Mouse (Mus musculus): Measurements from ENCODE around the gene Pld5.

Pld5 gene

DNA sequence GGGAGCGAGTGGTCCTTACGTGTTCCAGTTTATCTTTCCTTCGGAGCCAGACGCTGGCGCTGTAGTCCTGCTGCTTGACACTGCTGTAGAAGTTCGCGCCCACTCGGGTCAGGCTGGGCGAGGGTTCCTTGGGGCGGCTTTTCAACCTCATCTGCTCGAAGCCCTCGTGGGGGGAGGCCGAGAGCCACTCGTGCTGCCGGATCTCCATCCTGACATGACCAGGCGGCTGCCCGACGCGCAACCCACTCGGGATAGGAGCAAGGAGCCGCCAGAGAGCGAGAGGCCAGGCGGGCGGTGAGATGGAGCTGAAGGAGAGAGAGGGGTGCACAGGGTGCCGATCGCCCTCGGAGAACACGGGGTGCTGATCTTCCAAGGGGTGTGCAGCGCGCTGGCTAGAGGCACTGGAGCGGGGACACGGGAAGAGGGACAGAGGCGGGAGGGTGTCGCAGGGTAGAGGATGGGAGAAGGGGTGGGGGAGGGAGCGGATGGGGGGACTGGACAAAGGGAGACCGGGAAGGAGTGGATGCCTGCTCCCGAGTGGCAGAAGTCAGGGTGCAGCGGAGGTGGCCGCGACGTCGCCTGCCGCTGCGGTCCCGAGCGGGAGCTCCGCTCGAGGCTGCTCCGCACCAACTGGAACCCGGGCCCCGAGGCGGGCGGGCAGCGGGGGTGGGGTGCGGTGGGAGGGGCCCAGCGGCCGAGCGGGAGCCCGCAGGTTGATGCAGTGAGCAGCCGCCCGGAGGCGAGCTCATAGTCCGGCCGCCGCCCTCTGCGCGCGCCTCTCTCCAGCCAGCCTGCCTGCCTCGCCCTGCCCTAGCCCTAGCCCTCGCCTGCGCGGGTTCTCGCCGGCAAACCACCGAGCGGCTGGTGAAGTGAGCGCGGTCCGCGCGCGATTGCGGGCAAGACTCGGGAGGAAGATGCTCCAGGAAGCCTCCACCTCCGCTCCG is at the start of gene Pld5:
Pld5 (minus strand) TSS at position 646 of the 944 bp plus-strand sequence.
- in situ Hi-C loops (cut with MboI, MseI) = no loop called here

DNA sequence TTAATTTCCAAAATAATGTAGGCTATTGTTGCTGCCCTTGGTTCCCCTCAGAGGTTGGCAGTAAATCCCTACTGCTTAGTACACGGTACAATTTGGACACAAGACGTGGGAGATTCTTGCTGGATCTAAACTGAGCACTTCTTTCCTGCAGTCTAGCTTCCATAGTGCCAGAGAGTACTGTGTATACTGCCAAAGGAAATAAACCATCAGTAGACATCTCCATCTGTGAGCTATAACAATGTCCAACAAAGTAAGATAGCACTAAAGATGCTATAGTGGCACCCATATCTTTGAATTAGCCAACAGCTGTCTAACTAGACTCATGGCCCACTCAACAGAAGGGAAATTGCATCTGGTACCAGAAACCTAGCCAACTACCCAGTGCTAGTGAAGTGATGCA is 40.0 kb upstream of the Pld5 start:
- in situ Hi-C loops (cut with MboI, MseI) = no loop called here

- in situ Hi-C loops (cut with MboI, MseI) = no loop called here
Observed at GRCm38 (mm10) chr1:176310174-176310573, 35.1 kb upstream of the Pld5 start.

DNA sequence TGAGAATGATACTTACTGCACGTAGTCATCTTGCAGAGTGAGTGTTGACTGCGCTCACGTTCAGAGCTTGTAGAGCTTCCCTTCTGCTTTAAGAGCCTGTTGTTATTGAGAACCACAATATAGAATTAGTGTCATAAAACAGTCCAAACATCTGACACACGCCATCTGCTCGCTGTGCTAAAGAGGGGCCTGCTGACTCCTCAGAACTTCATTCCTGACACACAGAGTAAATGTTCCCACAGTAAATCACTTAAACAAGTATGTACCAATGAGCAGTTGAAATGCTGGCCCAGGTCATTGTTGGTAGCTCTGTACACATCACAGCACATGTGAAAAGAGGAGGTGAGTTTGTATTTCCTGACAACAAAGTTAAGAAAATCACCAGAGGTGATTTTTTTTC is 14.3 kb upstream of the Pld5 start:
- in situ Hi-C loops (cut with MboI, MseI) = no loop called here

DNA sequence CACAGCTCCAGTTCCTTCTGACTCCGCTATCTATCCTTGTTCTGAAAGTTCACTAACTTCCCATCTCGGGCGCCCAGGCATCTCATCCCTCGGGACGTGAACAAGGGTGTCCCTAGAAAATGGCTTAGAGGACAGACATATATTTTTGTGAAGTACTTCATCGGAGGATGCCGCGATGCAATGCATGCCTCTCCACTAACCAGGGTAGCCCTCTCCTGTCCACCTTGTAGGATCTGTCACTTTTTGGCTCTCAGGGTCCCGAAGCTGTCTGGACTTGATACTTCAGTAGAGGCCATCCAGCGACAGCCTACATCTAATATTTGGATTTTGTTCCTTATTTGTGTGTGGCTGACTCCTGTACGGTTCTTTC is 484 bp upstream of the Pld5 start:
- in situ Hi-C loops (cut with MboI, MseI) = no loop called here

DNA sequence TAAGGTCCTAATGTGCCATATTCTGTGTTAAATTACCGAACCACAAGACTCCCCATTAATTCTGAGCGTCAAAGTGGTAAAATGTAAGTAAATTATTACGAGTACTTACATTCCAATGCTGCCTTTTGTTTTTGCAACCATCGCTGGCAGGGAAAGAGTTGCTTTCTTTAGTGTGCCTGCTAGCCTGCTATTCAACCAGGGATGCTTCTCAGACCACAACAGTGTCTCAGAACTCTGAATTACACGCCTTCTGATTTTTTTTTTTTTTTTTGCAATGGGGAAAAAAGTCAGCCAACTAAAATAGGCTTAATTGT is 26.4 kb downstream of the Pld5 start:
- in situ Hi-C loops (cut with MboI, MseI) = no loop called here

DNA sequence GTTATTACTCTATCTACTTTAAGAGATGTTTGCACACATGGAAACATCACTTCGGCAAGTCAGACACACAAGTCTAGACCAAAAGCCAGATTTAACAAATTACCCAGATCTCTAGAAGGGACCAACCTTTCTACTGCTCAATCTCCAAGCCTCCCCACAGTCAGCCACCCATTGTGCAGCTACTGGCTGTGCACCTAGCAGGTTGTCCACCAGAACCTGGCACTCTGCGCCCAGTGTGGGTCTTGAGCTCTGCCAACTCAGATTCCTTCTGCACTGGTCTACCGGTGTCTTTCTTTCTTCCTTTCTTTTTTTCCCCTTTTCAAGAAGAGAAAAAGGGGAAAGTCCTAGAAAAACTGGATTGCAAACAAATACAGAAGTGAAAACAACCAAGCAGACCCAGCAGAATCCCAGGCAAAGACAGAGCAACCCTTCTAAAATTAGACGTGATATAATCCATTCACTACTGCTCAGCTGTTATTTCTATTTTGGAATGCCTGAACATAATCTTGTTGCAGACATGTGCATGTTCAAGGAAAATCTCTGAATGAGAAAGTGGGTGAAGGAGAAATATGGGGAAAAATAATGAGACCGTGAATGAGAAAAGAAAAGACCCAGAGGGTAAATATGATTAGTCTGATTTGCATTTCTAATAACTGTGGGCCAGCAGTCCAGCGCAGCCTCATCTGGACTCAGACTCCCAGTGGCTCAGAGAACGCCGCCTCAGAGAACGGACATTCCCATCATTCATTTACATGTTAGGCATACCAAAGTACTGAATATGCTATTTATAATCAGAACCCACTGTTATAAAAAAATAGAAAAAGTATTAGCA is 27.0 kb downstream of the Pld5 start:
- in situ Hi-C loops (cut with MboI, MseI) = no loop called here

DNA sequence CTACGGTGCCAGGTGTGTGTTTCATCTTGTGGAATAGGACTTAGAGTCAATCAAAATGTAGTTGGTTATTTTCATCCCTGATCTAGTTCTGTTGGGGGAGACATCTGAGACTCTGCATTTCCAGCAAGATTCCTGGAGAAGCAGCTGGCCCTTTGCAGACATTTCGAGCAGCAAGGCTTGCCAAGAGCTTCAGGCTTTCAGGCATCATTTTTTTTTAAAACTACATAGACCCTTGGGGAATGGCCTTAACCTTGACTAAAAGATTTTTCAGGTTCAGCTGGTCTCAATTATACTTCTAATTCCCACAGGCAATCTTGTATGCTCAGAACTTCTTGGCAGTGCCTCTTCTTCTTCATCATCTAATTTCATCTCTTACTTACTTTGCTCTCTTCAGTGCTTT is 35.9 kb downstream of the Pld5 start:
- in situ Hi-C loops (cut with MboI, MseI) = no loop called here

DNA sequence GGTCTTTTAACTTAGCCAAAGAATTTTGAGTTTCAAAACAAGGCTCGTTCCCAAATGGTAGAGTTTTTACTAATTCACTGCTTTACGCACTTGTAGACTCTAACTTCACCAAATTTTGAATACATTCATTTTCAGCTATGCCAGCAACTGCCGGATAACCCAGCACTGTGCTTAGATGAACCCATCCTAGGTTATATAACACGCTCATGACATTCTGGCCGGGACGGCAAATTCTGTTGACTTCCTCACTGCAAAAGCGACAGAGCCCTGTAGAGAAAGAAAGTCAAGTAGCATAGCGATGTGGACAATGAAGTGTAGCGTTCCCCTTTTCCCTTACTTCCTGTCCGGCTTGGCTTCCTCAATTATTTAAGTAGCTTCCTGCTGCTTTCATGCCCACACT is 51.3 kb downstream of the Pld5 start:
- in situ Hi-C loops (cut with MboI, MseI) = no loop called here

DNA sequence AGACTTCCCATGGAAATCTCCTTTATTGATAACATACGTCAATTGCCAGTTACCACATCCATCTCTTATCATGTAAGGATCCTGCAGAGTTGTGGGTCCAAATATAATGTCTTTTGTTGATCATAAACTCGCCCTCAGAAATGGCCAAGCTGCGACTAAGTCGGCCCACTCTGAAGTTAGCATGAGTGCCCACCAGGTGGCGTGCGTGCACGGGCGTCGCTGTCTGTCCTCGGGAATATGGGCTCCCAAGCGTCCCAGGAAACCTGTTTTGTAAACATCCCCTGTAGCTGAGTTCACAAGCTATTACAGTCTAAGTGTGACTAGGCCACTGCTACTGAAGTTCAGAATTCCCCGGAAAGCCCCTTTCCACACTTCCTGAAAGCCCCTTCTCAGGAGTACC is 51.9 kb downstream of the Pld5 start:
- in situ Hi-C loops (cut with MboI, MseI) = no loop called here

DNA sequence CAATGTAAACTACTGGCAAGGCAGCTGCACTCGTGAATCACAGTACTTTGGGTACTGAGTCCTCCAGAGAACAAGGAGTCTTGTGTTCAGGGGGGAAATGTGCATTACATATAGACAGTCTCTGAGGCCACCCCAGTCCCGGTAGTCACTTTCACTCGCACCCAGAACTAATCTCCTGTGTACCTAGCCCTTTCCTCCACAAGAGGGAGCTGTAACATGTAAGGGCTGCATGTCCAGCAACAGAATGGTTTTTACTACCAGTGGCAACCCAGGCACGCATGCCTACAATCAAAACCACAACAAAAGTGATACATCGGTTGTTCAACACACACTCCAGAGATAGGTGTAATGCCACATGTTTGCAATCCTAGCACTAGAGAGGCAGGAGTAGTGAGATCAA is 56.9 kb downstream of the Pld5 start:
- in situ Hi-C loops (cut with MboI, MseI) = loop anchor here (10.0 kb wide), 1 partner anchor 647 kb away; no protein-coding TSS in a partner anchor

- in situ Hi-C loops (cut with MboI, MseI) = loop anchor here (10.0 kb wide), 1 partner anchor 651 kb away; no protein-coding TSS in a partner anchor
Observed at GRCm38 (mm10) chr1:176213645-176214221, 61.4 kb downstream of the Pld5 start.

DNA sequence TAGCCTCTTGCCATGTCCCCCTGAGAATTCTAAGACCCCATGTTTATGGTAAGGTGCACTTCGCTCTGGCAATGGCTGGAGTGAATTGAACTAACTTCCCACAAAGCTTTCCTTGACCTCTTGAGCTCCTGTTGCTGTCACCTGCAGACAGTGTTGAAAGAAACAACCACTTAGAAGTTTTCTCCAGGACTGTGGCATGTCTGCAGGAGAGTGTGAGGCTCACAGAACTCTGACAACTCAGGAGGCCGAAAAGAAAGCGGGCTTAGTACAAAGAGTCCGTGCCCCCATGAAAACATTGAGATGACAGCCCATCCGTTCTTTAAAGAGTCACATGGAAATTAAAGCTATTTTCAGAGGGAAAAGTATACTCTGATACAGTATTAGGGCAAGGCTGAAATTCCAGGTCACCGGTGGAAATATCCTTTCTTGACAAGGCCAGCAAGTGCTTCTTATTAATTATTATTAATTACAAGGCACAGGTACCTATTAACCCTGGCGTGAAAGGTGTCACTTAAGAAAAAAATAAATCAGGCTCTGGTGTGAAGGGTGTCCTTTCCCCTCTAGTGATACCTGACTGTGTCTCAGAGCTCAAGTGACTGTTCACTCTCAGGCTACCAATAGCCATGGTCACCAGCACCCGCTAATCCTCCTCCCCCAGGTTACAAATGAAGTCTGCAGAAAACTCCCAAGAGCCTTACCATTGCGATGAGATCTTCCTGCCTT is 62.0 kb downstream of the Pld5 start:
- in situ Hi-C loops (cut with MboI, MseI) = loop anchor here (10.0 kb wide), 1 partner anchor 652 kb away; no protein-coding TSS in a partner anchor

- in situ Hi-C loops (cut with MboI, MseI) = loop anchor here (10.0 kb wide), 1 partner anchor 654 kb away; no protein-coding TSS in a partner anchor
Observed at GRCm38 (mm10) chr1:176210803-176211202, 64.3 kb downstream of the Pld5 start.

DNA sequence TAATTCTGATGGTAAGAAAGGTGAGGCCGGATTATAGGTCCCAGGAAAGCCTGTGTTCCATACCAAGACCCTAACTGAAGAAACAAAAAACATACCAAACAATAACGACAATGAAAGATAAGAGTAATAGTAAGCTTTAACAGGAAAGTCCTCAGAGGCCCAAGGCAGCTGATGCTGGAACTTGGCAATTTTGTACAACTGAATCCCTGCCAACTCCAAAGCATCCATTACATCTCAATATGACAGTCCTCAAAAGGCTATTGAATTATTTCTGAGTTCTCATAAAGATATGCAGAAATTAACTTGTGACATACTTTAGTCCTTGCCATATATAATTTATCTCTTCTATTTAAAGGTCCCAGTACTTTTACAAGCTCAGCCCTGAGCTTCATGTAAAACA is 67.1 kb downstream of the Pld5 start:
- in situ Hi-C loops (cut with MboI, MseI) = no loop called here

DNA sequence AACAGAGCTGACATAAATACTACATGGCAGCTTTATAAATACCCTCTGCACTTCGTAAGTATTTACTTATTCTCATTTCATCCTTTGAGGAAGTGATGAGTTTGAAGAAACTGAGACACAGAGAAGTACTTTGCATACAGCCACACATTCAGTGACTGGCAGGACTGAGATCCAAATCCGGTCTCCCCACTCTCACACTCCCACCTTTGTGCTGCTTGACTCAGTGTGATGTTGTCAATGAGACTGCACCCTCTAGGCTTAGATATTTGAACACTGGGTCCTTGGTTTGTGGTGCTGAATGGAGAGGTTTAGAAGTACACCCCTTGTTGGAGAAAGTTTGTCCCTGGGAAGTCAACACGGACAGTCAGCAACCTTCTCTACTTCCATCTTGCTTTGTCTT is 72.8 kb downstream of the Pld5 start:
- in situ Hi-C loops (cut with MboI, MseI) = no loop called here

DNA sequence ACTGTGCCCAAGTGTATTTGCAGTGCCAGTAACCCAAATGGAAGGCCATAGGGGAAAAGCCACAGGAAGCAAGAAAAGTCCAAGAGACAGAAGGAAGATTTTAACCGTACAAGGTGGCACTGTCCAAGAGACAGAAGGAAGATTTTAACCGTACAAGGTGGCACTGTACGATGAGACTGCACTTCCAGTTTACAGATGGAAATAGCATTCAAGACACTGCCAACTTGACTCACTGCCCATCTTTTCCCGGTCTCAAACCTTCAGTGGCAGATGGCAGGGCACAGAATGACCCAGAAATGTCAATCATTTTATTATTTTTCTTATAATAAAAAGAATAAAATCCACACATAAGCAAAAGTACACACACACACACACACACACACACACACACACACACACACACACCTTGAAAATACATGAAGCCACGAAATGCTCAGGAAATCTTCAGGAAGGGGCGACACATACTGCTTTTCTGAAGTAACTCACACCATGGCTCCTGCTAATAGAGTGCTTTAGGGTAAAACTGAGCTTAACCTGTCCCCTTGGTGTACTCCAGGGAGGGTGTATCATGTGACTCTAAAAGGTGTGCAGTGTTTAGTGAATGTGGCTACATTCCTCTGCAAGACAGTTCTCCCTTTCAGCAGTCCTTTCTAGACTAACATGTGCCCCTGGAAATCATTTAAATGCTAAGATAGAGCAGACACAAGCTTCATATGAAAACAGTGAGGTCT is 77.9 kb downstream of the Pld5 start:
- in situ Hi-C loops (cut with MboI, MseI) = no loop called here

DNA sequence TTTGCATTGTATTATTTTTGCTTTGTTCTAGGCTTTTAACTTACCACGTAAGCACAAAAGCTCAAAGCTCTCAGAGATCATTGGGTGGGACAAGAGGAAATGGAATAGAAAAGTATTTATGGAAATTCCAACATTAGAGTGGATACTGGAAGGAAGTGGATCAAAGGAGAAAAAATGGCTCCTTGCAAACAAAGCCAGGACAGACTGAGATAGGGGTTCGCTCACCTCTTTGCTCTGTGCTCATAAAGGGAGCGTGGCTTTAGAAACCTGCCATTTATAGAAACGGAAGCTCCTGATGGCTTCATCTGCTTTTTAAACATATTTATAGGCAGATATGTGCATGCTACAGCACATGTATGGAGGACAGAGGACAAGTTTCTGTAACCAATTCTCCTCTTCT is 78.8 kb downstream of the Pld5 start:
- in situ Hi-C loops (cut with MboI, MseI) = no loop called here

DNA sequence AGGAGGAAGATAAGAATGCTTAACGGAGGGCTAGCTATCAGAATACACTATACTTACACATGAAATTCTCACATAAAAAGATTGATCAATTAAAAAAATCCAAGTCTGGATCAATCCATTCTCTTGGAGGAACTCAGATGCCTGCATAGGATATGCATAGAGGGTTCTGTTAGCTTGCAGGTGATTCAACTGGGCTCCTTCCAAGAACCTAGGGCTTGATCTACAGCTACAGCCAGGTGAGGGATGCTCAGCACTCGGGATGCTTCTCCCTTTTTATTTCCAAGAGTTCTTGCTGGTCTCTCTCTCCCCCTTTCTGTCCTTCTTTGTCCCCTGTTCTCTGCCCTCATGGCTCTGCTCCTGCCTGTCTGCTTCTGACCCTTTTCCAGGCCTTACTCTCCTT is 80.4 kb downstream of the Pld5 start:
- in situ Hi-C loops (cut with MboI, MseI) = no loop called here

DNA sequence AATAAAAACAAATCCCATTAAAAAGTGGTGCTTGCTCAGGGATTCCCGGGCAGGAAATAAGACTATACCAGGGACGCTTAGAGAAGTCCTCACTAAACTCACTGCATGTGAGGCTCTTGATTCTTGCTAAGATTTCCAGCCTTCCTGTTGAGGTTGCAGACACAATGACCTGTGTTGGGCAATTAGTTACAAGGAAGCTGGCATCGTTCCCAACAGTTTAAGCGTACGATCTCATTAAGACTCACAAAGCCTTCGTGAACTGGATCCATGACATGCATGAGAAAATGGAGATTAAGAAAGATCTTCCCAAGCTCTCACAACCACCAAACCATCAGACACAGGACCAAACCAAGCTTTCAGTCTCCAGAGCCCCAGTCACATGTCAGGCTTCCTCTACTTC is 91.1 kb downstream of the Pld5 start:
- in situ Hi-C loops (cut with MboI, MseI) = no loop called here

- in situ Hi-C loops (cut with MboI, MseI) = no loop called here
Observed at GRCm38 (mm10) chr1:176174971-176175370, 100.1 kb downstream of the Pld5 start.
